ENCODE assay signal across 25 mouse cellular contexts in genomic region chr13:43753652-43754051, GRCm38 (mm10). TPM values are rescaled to one million over a fixed set of nuclear protein-coding genes. Genes with fewer than 3 reads are reported as not detected.
A peak's percentile ranks its signal among the peaks of the same experiment; 100 is the strongest.
DNase-seq lines count a peak whose midpoint lies in the region; ATAC-seq and TF ChIP-seq lines count a peak whose summit lies in the region.
"Had no signal": no experiment of that assay in that cellular context is flagged by ENCODE, and none has a peak within 500 bp of the region (broad histone marks: within the 10 kb centered on the region; RNA-seq: fewer than 3 reads in every experiment).

No protein-coding gene starts in this region.

- H3K9ac ChIP-seq in kidney, embryonic 14.5 days (ENCODE audit: low read depth, low read length), result no peak overlapping the region
- H3K9ac ChIP-seq in kidney, postnatal 0 days (ENCODE audit: low read depth, low read length), result no peak overlapping the region
- H3K9ac ChIP-seq: embryonic facial prominence, embryonic 13.5 days; forebrain, embryonic 13.5 days; intestine, embryonic 15.5 days had no signal

- WGBS in kidney, embryonic 14.5 days, result 15% methylated on average over 9 of the region's 9 CpGs
- 17% methylated on average over 9 of the region's 9 CpGs for WGBS in kidney, postnatal 0 days

- no peaks in the 10 kb centered on the region for H3K27me3 ChIP-seq in kidney, embryonic 14.5 days (ENCODE audit: control insufficient read depth, insufficient read depth, low read length)
- no peaks in the 10 kb centered on the region for H3K27me3 ChIP-seq in kidney, postnatal 0 days (ENCODE audit: insufficient read depth, low read length)
- H3K27me3 ChIP-seq: embryonic facial prominence, embryonic 13.5 days; forebrain, embryonic 13.5 days; intestine, embryonic 15.5 days had no signal

- no peak overlapping the region for H3K4me3 ChIP-seq in kidney, embryonic 14.5 days (ENCODE audit: low read length)
- H3K4me3 ChIP-seq in kidney, postnatal 0 days (replicated peaks; ENCODE audit: low read depth, low read length), result no peak overlapping the region
- H3K4me3 ChIP-seq: embryonic facial prominence, embryonic 10.5 days; embryonic facial prominence, embryonic 13.5 days; erythroblast, embryonic 14.5 days; forebrain, embryonic 13.5 days; gastrocnemius, adult 2 months; intestine, embryonic 15.5 days had no signal

- H3K27ac ChIP-seq in kidney, embryonic 14.5 days (ENCODE audit: low read depth, low read length), result peak overlapping the region; percentile 25; the same call in 1 of the 2 replicates
- peak overlapping the region; percentile 70 for H3K27ac ChIP-seq in kidney, postnatal 0 days
- H3K27ac ChIP-seq: embryonic facial prominence, embryonic 10.5 days; embryonic facial prominence, embryonic 13.5 days; forebrain, embryonic 13.5 days; gastrocnemius, adult 2 months; intestine, embryonic 15.5 days had no signal

- DNase-seq in embryo, embryonic 10 days (ENCODE audit: low spot score), result peak; percentile 25
- no peak for DNase-seq in embryo, embryonic 9.5 days (ENCODE audit: extremely low spot score)
- DNase-seq in kidney, adult 18-20 months, result no peak
- DNase-seq in kidney, postnatal 0 days (ENCODE audit: low spot score), result peak; percentile 83
- DNase-seq in kidney, adult 11 months, result no peak
- peak; percentile 14 for DNase-seq in forelimb bud, embryonic 11.5 days (ENCODE audit: low read depth, low spot score)
- DNase-seq in cerebellum, adult 8-10 months, result no peak
- DNase-seq: adrenal gland, adult 8-10 months; adrenal gland, postnatal 25 days; cerebellum, adult 11-12 months; cerebellum, adult 9-11 months; cerebellum, postnatal 25 days; gastrocnemius, adult 2 months; gastrocnemius, postnatal 14 days; heart, adult 11 months had no signal

- no peak for TF ChIP-seq CTCF in kidney, postnatal 0 days (IDR thresholded peaks at IDR 0.05; ENCODE audit: low read depth)

- H3K4me2 ChIP-seq in kidney, embryonic 14.5 days (replicated peaks; ENCODE audit: low read depth, low read length), result no peak overlapping the region
- no peak overlapping the region for H3K4me2 ChIP-seq in kidney, postnatal 0 days (ENCODE audit: low read length)
- H3K4me2 ChIP-seq: embryonic facial prominence, embryonic 13.5 days; forebrain, embryonic 13.5 days; heart, embryonic 11.5 days; intestine, embryonic 15.5 days had no signal

- H3K36me3 ChIP-seq in kidney, embryonic 14.5 days (ENCODE audit: control insufficient read depth, insufficient read depth, low read length), result no peaks in the 10 kb centered on the region
- H3K36me3 ChIP-seq in kidney, postnatal 0 days (ENCODE audit: insufficient read depth, low read length), result no peaks in the 10 kb centered on the region
- H3K36me3 ChIP-seq: embryonic facial prominence, embryonic 10.5 days; embryonic facial prominence, embryonic 13.5 days; intestine, embryonic 15.5 days had no signal

- H3K4me1 ChIP-seq in kidney, embryonic 14.5 days (ENCODE audit: control insufficient read depth, insufficient read depth, low read length), result no peaks in the 10 kb centered on the region
- H3K4me1 ChIP-seq in kidney, postnatal 0 days (replicated peaks; ENCODE audit: insufficient read depth, low read length), result 0 out of 2 replicates have a peak, but pooled peaks cover 3% of the 10 kb centered on the region
- H3K4me1 ChIP-seq: embryonic facial prominence, embryonic 13.5 days; forebrain, embryonic 13.5 days; intestine, embryonic 15.5 days had no signal

- H3K9me3 ChIP-seq in kidney, embryonic 14.5 days (ENCODE audit: control insufficient read depth, low read length), result no peaks in the 10 kb centered on the region
- H3K9me3 ChIP-seq in kidney, postnatal 0 days (replicated peaks; ENCODE audit: low read length), result no peaks in the 10 kb centered on the region
- H3K9me3 ChIP-seq: embryonic facial prominence, embryonic 10.5 days; embryonic facial prominence, embryonic 13.5 days; forebrain, embryonic 13.5 days; intestine, embryonic 15.5 days had no signal

- no peak for ATAC-seq in kidney, embryonic 14.5 days (ENCODE audit: low FRiP score, low TSS enrichment)
- ATAC-seq in kidney, postnatal 0 days (replicated peaks; ENCODE audit: low FRiP score, low read depth), result no peak
- ATAC-seq: activated CD4-positive, CD25-positive, alpha-beta regulatory T cell, adult 4 months; forebrain, embryonic 13.5 days; forebrain, embryonic 16.5 days; hindbrain, embryonic 16.5 days; intestine, embryonic 15.5 days had no signal

RNA-seq across cellular contexts. Expression of gene Cd83, which starts 30.9 kb away (rescaled TPM):
- polyA plus RNA-seq in kidney, embryonic 14.5 days (2014; fragmentation: Nextera tagmentation; extraction: Ambion mirVana), result 26.8 and 34.6 TPM in 2 replicates
- 35.8 and 40.6 TPM in 2 replicates for polyA plus RNA-seq in kidney, postnatal 0 days (2015; fragmentation: Nextera tagmentation; extraction: Ambion mirVana)
- polyA plus RNA-seq: erythroblast, embryonic 14.5 days had no signal

Comparison
In these comparisons a context has a peak if more than half of its experiments do, and no peak if none do; other contexts are left out.
1. DNase-seq: peak in embryo, embryonic 10 days (single experiment), kidney, postnatal 0 days (single experiment) and forelimb bud, embryonic 11.5 days (single experiment); none in embryo, embryonic 9.5 days (single experiment), kidney, adult 18-20 months (single experiment), kidney, adult 11 months (single experiment) and cerebellum, adult 8-10 months (single experiment).